Mouse (Mus musculus) neutrophil, adult 65 days (primary cell): ENCODE results near the gene Skor1. TPM values are rescaled to one million over a fixed set of nuclear protein-coding genes. Genes with fewer than 3 reads are reported as not detected.

Experiments used
- total RNA-seq: library from RNA; stranded (reverse); gene quantifications from 2 replicates; pipeline ENCODE4 v1.2.4, GENCODE M21; 2023

Skor1 gene
- total RNA-seq = 0.16 TPM in 1 of 2 replicates, not detected in the other

GRCm38 (mm10) chr9:63148410-63149371, at the start of gene Skor1:
TSS of gene Skor1 (minus strand) at chr9:63148961.

Other genes starting within 250 kb of the Skor1 start
- 89.5 and 116 TPM in 2 replicates for gene Pias1, start 161.0 kb downstream of the Skor1 start, total RNA-seq
- gene Map2k5, start 228.9 kb upstream of the Skor1 start, total RNA-seq = 15.8 and 20.0 TPM in 2 replicates